Mouse (Mus musculus) brain, embryonic 14.5 days (tissue): Measurements from ENCODE around the gene Mapk3.

Experiments used
- CTCF ChIP-seq: fragments of 200-500 bp; IDR thresholded peaks from 2 replicates; pipeline ENCODE4 v1.5.1; 2012; ENCODE audit warnings: inconsistent platforms, mild to moderate bottlenecking, moderate library complexity, borderline replicate concordance; ENCODE audit not compliant: insufficient read depth, insufficient read length; ENCODE audit errors: extremely low read depth
- POLR2A ChIP-seq: fragments of 200-500 bp; IDR thresholded peaks from 2 replicates; pipeline ENCODE4 v1.6.1; 2012; ENCODE audit warnings: mild to moderate bottlenecking, inconsistent platforms, borderline replicate concordance; ENCODE audit not compliant: poor library complexity, insufficient read depth, insufficient read length, severe bottlenecking; ENCODE audit errors: extremely low read depth

DNA sequence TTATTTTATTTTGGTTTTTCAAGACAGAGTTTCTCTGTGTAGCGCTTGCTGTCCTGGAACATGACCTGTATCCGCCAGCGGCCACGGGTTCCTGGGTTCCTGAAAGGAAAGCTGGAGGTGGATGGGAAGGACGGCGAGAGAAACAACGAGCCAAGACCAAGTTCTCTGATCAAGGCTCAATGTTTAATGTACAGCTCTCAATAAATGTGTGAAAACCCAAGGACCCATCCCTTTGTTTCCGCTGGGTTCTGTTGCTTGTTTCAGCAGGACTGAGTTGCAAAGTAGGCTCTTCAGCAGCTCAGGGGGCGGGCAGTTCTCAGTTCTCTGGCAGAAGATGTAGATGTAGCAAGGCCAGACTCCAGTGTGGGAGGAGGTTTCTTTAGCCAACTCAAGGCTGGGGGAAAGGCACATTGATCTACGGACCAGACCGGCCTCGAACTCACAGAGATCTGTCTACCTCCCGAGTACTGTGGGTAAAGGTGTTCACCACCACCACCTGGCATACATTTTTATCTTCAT lies 17.4 kb upstream of the Mapk3 start:
- no peak for TF ChIP-seq POLR2A
- TF ChIP-seq CTCF, result no peak
